Mouse (Mus musculus): ENCODE measurements at regions not wholly inside any gene's neighbourhood (a gene's known extent, or its start where the extent isn't known, plus 50 kb on each side); places are given as distances from the start of the nearest gene placed in this dataset.
"Not testable (repeated sequence)": the region's sequence is repeated elsewhere in the genome, so short reads cannot be mapped to it uniquely, and the experiment has no call there.

DNA sequence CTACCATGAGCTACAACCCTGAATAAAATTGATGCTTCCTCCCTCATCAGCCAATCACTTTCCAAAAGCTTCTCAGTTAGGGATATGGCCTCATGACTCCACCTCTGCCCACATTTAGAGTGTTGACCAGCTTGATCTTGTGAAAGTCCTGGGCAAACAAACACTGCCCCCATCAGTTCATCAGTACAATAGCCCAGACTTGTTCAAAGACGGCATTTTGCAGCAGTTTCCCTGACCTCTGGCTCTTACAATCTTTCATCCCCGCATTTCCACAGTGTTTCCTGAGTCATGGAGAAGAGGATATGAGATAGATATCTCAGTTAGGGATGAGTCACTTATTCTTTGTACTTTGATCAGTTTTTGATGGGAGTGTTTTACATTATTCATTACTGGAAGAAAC is 203.5 kb upstream of the Asrgl1 start:
- DNase-seq (ENCODE audit: low spot score in 2 of 2): not testable (repeated sequence)

DNA sequence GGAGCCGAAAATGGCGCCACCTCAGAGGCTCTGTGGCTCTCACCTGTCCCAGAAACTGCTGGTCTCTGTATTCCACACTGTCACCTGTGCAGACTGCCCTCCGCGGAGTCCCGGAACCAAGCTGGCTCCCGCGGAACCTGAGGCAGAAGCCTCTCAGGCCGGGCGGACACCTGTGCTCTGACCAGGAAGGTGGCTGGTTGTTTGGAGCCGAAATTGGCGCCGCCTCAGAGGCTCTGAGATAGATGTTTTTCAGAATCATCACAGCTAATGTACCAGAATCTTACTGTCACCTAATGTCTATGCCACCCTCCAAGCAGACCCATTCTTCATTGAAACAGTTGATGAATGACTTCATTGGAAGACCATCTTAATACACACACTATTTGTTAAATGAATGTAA is 202.0 kb upstream of the Asrgl1 start:
- DNase-seq (ENCODE audit: low spot score in 2 of 2): not testable (repeated sequence)

DNA sequence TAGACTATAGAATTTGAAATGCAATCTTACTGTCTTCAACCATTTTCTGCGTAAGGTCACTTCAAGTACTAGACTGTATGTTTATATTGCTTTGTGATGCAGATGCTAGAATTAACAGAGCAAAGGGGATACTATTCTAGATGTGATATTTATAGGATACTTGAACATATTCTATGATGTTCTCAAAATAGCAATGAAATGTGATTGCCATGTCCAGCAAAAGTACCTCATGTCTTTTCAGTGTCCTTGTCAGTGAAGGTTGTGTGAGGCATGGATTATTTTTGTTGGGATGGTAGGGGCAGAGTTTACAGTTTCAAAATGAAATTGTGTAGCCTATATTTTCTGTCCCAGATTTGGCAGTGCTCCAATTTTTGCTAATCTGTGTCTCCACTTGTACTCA is 182.5 kb upstream of the Asrgl1 start:
- DNase-seq (ENCODE audit: low spot score in 2 of 2): not testable (repeated sequence)

DNA sequence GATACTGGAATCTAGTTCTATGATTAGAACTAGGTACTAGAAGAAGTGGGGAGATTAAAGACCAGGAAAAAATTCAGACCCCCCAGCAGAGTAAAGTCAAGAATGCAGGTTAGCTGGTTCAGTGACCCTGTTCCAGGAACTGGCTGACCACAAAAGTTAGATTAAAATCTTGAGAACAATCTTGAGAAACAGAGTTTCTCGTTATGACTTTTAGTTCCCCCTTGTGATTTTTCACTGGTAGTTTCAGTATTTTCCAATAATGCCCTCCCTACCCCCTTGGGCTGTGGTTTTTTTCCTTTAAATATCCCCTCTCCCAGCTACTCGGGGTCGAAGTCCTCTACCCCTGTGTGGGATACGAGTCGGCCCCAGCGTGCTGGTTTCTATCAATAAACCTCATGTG is 180.7 kb upstream of the Asrgl1 start:
- DNase-seq (ENCODE audit: low spot score in 2 of 2): not testable (repeated sequence)

DNA sequence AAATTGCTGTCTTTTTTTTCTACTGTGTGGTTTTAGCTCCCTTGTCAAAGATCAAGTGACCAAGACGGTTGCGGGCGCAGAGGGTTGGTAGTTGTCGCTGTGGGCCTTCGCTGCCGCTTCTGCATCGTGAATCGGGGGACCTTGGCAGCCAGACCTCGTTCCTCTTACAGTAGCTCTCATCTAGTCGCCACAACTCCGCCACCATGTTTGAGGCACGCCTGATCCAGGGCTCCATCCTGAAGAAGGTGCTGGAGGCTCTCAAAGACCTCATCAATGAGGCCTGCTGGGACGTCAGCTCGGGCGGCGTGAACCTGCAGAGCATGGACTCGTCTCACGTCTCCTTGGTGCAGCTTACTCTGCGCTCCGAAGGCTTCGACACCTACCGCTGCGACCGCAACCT is 147.7 kb upstream of the Asrgl1 start:
- DNase-seq (ENCODE audit: low spot score in 2 of 2): peak; percentile 1 to 2

DNA sequence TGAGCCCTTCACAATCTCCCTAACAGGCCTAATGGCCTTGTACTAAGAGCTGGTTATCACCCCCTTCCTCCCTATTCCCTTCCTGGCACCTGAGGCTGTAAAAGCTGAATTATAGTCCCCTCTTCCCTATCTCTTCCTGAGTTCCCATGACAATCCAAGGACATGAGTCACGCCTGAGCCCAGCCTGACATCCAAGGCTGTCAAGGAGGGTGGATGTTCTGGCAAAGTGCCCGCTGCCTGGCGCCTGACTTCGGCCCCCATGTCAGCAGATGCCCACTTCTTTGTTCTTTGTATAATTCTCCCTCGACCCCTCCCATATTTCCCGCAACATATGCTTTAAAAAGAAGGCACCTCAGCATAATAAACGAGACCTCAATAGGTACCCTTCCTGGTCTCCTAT is 99.2 kb upstream of the Asrgl1 start:
- DNase-seq (ENCODE audit: low spot score in 2 of 2): not testable (repeated sequence)
